Mouse (Mus musculus) heart, postnatal 14 days (tissue): ENCODE data around the gene Cnih3. TPM values are rescaled to one million over a fixed set of nuclear protein-coding genes. Genes with fewer than 3 reads are reported as not detected.

Experiments
- total RNA-seq, 2 experiments: library from RNA; stranded (reverse); gene quantifications; 2 replicates each; pipeline ENCODE4 v1.2.3; 2021

Cnih3 gene
- total RNA-seq, 2 experiments from 2014 or later, result not detected

Other genes starting within 250 kb of the Cnih3 start
- 1 to 10 TPM; 9.7 TPM for gene Nvl, start 208.4 kb upstream of the Cnih3 start, total RNA-seq
- 10 to 100 TPM; 41.6 to 48.6 TPM for gene Cnih4, start 207.9 kb upstream of the Cnih3 start, total RNA-seq
- 100 to 1,000 TPM; 127 to 134 TPM for gene Wdr26, start 140.6 kb upstream of the Cnih3 start, total RNA-seq
- gene Ccdc121, start 158.8 kb downstream of the Cnih3 start, total RNA-seq, result not detected
- gene Dnah14, start 223.9 kb downstream of the Cnih3 start, total RNA-seq, result under 1 TPM in 1 of 2 experiments, not detected in 1; 0.05 TPM